Mouse (Mus musculus): ENCODE results near the gene Pigq.

The Pigq gene

GRCm38 (mm10) chr17:25883268-25883667 lies 61.5 kb downstream of the Pigq start:
- DNase-seq (ENCODE audit: low read depth, low spot score) = no peak

GRCm38 (mm10) chr17:25882306-25882705 lies 62.4 kb downstream of the Pigq start:
- no peak for DNase-seq (ENCODE audit: low read depth, low spot score)

GRCm38 (mm10) chr17:25881691-25882090 lies 63.0 kb downstream of the Pigq start:
- DNase-seq (ENCODE audit: low read depth, low spot score) = no peak

- no peak for DNase-seq (ENCODE audit: low read depth, low spot score)
These were observed 63.7 kb downstream of the Pigq start for GRCm38 (mm10) chr17:25880913-25881641.

- DNase-seq (ENCODE audit: low read depth, low spot score) = no peak
These were observed 64.4 kb downstream of the Pigq start, which contains the start of gene Wfikkn1 for GRCm38 (mm10) chr17:25880196-25880910. Gene Wfikkn1 (minus strand): TSS chr17:25880858.

- no peak for DNase-seq (ENCODE audit: low read depth, low spot score)
These were observed 65.0 kb downstream of the Pigq start for GRCm38 (mm10) chr17:25879750-25880149.

GRCm38 (mm10) chr17:25879261-25879660 lies 65.5 kb downstream of the Pigq start:
- no peak for DNase-seq (ENCODE audit: low read depth, low spot score)

- DNase-seq (ENCODE audit: low read depth, low spot score) = no peak
These were observed 66.0 kb downstream of the Pigq start for GRCm38 (mm10) chr17:25878611-25879180.

GRCm38 (mm10) chr17:25877741-25878610 lies 66.8 kb downstream of the Pigq start:
- no peak for DNase-seq (ENCODE audit: low read depth, low spot score)

- DNase-seq (ENCODE audit: low read depth, low spot score) = no peak
These were observed 67.7 kb downstream of the Pigq start for GRCm38 (mm10) chr17:25877025-25877424.
